Mouse (Mus musculus) skeletal muscle tissue, postnatal 0 days (tissue): ENCODE data around the gene Vmn1r183. TPM values are rescaled to one million over a fixed set of nuclear protein-coding genes. Genes with fewer than 3 reads are reported as not detected.

Experiments used
- polyA plus RNA-seq: library from polyadenylated mRNA; unstranded; fragments of >200 nt; fragmentation: Nextera tagmentation; extraction: Ambion mirVana; gene quantifications from 2 replicates; pipeline ENCODE4 v1.2.1, GENCODE M21; 2015

Vmn1r183 gene
- not detected in 2 replicates for polyA plus RNA-seq

GRCm38 (mm10) chr7:24052660-24053304 is at the start of gene Vmn1r183:
TSS of gene Vmn1r183 (plus strand) at chr7:24053254.

GRCm38 (mm10) chr7:24081634-24082431 is 28.8 kb downstream of the Vmn1r183 start, which contains the start of gene Zfp180:
TSS of gene Zfp180 (plus strand) at chr7:24081924.

GRCm38 (mm10) chr7:24112156-24112856 is 59.3 kb downstream of the Vmn1r183 start, which contains the start of gene Zfp112:
TSS of gene Zfp112 (plus strand) at chr7:24112314.

Other genes with a start within 250 kb of the Vmn1r183 start
- not detected in 2 replicates for gene Vmn1r175, start 242.6 kb upstream of the Vmn1r183 start, polyA plus RNA-seq
- not detected in 2 replicates for gene Vmn1r176, start 215.9 kb upstream of the Vmn1r183 start, polyA plus RNA-seq
- gene Vmn1r177, start 186.8 kb upstream of the Vmn1r183 start, polyA plus RNA-seq: not detected in 2 replicates
- not detected in 2 replicates for gene Vmn1r178, start 161.2 kb upstream of the Vmn1r183 start, polyA plus RNA-seq
- gene Vmn1r179, start 126.3 kb upstream of the Vmn1r183 start, polyA plus RNA-seq: not detected in 2 replicates
- not detected in 2 replicates for gene Vmn1r180, start 102.6 kb upstream of the Vmn1r183 start, polyA plus RNA-seq
- gene Vmn1r181, start 78.6 kb upstream of the Vmn1r183 start, polyA plus RNA-seq: not detected in 2 replicates
- gene V1rd19, start 51.6 kb upstream of the Vmn1r183 start, polyA plus RNA-seq: not detected in 2 replicates
- gene Zfp180, start 28.7 kb downstream of the Vmn1r183 start, polyA plus RNA-seq: 4.3 and 5.5 TPM in 2 replicates
- 3.9 and 4.4 TPM in 2 replicates for gene Zfp112, start 59.1 kb downstream of the Vmn1r183 start, polyA plus RNA-seq
- 6.6 and 7.2 TPM in 2 replicates for gene Zfp235, start 80.9 kb downstream of the Vmn1r183 start, polyA plus RNA-seq
- gene Zfp114, start 121.8 kb downstream of the Vmn1r183 start, polyA plus RNA-seq: 0.57 and 0.59 TPM in 2 replicates
- gene Zfp111, start 158.2 kb downstream of the Vmn1r183 start, polyA plus RNA-seq: 2.2 and 2.8 TPM in 2 replicates
- 0.95 and 1.2 TPM in 2 replicates for gene Zfp109, start 184.3 kb downstream of the Vmn1r183 start, polyA plus RNA-seq
- gene Zfp108, start 201.5 kb downstream of the Vmn1r183 start, polyA plus RNA-seq: 1.3 and 1.7 TPM in 2 replicates
- 3.5 and 4.0 TPM in 2 replicates for gene Zfp93, start 217.2 kb downstream of the Vmn1r183 start, polyA plus RNA-seq
- gene Zfp61, start 248.0 kb downstream of the Vmn1r183 start, polyA plus RNA-seq: 9.6 and 11.4 TPM in 2 replicates